Mouse (Mus musculus) gastrocnemius, adult 2 months (tissue): ENCODE data around the gene Mymx. TPM values are rescaled to one million over a fixed set of nuclear protein-coding genes. Genes with fewer than 3 reads are reported as not detected.
A peak's percentile ranks its signal among the peaks of the same experiment; 100 is the strongest.

Experiments
- DNase-seq: peaks from one replicate; pipeline ENCODE4 v3.0.0; 2022
- H3K27ac ChIP-seq: fragments of 200-600 bp; 2 replicates; pipeline ENCODE4 v1.8.1; 2022; ENCODE audit warnings: mild to moderate bottlenecking
- H3K4me3 ChIP-seq: fragments of 200-600 bp; 2 replicates; pipeline ENCODE4 v1.8.1; 2022; ENCODE audit warnings: mild to moderate bottlenecking, moderate library complexity
- CTCF ChIP-seq: fragments of 200-600 bp; IDR thresholded peaks from 2 replicates; pipeline ENCODE4 v1.8.1; 2022; ENCODE audit warnings: antibody characterized with exemption, mild to moderate bottlenecking, moderate library complexity
- intact Hi-C: fragments of 180-260 bp; cut with DNase I; formaldehyde crosslinking; loops from one replicate; pipeline ENCODE4 v1.15.1; 2025
- total RNA-seq, 2 experiments: library from RNA; stranded (reverse); gene quantifications; 2 replicates each; pipeline ENCODE4 v1.2.3; 2021

Gene Mymx
- total RNA-seq, 2 experiments from 2014 or later = 0.36 TPM; not detected in 1

DNA sequence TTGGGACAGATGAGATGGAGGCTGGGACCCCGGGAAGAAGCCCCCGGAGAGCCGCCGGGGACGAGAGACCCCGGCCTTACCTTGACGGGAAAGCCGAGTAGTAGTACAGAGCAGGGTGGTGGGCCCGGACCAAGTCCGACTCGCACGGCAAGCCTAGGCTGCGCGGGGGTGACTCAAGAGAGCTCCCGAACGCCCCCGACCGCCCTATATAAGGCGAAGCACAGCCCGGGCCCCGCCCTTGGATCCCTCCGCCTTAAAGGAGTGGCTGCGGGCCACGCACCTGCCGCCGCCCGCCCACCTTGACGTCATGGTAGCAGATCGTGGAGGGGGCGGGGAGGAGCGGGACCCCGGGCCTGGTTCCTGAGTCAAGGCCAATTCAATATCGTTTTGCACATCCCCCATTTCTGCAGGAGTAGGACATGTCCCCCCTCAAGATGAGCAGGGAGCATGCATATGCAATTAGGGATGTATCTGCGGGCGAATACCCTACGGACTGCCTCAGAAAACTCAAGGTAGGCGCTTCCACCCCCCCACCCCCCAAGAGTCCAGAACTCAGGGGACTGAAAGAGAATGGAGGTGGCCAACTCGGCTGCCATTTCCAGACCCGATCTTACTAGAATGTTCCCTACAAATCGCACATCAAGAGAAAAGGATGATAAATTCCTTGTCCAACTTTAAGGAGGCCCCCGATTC lies 28.7 kb downstream of the Mymx start, which contains the start of gene Hsp90ab1:
TSS of gene Hsp90ab1 (minus strand) at position 185 of the 693 bp plus-strand sequence.
- peak within 1 kb of the TSS; percentile 96 for H3K27ac ChIP-seq
- peak; percentile 99 for DNase-seq
- peak within 1 kb of the TSS; percentile 81 for H3K4me3 ChIP-seq
- intact Hi-C loops = no loop called here
- no peak for TF ChIP-seq CTCF

DNA sequence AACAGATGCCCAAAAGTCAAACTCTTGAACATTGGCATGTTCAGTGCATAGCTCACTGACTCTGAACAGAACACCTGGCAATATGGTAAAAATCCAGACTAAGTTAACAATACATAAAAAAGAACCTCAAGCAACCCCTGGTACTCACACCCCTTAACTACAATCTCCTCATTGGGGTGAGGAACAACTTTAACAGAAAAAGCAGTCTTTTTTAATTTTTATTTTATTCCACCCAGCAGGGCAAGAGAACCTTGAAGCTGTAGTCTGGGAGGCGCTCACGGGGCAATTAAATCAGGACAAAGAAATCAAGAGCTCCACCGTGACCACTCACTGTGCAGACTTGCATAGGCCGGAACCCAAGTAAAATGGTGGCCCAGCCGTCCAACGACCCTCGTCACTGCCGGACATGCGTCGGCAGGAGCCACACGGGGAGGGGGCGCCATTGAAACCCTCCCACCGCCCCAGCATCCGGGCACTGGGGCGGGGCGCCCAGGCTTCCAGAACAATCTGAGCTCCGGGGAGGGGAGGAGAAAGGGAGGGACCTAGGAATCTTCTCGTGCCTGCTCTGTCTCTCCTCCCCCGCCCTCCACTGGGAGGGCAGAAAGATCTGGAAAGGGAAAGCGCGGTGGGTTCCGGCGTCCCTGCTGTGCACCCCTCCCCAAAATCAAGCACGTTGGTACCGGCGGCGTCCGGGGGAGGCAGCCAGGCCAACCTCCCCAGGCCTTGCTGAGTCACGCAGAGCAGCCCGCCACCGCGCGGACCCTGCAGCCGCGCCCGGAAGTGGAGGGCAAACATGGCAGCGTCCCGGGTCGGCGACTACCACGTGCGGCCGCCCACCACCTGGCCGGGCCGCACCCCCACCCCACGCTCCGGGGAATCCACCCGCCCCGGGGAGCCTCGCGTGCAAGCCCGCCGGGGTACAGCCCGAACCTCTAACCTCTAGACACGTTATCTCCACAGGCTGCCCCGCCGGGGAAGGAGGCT lies 29.5 kb downstream of the Mymx start:
- H3K27ac ChIP-seq = peak overlapping the region; percentile 96
- intact Hi-C loops = no loop called here
- TF ChIP-seq CTCF = peak; percentile 28
- H3K4me3 ChIP-seq = peak overlapping the region; percentile 81
- peak; percentile 84 for DNase-seq

- no peak for TF ChIP-seq CTCF
- H3K27ac ChIP-seq = no peak overlapping the region
- intact Hi-C loops = no loop called here
- DNase-seq = no peak
- no peak overlapping the region; the same call in 1 of the 2 replicates for H3K4me3 ChIP-seq
Measured at GRCm38 (mm10) chr17:45569999-45570398, 31.9 kb downstream of the Mymx start.

DNA sequence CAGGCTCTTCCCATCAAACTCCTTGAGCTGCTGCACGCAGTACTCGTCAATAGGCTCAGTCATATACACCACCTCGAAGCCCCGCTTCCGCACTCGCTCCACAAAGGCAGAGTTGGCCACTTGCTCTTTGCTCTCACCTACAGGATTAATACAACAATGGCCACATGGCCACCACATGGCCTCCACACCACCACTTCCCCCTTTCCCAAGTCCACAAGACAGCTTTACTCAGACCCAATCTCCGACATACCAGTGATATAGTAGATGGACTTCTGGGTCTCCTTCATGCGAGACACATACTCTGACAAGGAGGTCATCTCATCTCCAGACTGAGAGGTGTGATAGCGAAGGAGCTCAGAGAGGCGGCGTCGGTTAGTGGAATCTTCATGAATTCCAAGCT lies 32.9 kb downstream of the Mymx start:
- no peak overlapping the region for H3K4me3 ChIP-seq
- no peak for DNase-seq
- H3K27ac ChIP-seq = no peak overlapping the region
- intact Hi-C loops = no loop called here
- no peak for TF ChIP-seq CTCF

- intact Hi-C loops = no loop called here
- H3K4me3 ChIP-seq = no peak overlapping the region
- no peak for TF ChIP-seq CTCF
- no peak overlapping the region for H3K27ac ChIP-seq
- no peak for DNase-seq
Measured at GRCm38 (mm10) chr17:45567162-45567601, 34.7 kb downstream of the Mymx start.

DNA sequence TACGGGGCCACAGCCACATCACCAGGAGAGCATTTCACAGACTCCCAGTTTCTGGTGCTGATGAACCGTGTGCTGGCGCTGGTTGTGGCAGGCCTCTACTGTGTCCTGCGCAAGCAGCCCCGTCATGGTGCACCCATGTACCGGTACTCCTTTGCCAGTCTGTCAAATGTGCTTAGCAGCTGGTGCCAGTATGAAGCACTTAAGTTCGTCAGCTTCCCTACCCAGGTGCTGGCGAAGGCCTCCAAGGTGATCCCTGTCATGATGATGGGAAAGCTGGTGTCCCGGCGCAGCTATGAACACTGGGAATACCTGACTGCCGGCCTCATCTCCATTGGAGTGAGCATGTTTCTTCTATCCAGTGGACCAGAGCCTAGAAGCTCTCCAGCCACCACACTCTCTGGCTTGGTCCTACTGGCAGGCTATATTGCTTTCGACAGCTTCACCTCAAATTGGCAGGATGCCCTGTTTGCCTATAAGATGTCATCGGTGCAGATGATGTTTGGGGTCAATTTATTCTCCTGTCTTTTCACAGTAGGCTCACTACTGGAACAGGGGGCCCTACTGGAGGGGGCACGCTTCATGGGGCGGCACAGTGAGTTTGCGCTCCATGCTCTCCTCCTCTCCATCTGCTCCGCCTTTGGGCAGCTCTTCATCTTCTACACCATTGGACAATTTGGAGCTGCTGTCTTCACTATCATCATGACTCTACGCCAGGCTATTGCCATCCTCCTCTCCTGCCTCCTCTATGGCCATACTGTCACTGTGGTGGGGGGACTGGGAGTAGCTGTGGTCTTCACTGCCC lies 35.3 kb downstream of the Mymx start:
- DNase-seq = no peak
- TF ChIP-seq CTCF = no peak
- Histone ChIP-seq H3K4me3 (no peak overlapping the region), H3K27ac (no peak overlapping the region)
- intact Hi-C loops = no loop called here

- Histone ChIP-seq H3K27ac (no peak overlapping the region), H3K4me3 (no peak overlapping the region)
- intact Hi-C loops = no loop called here
- no peak for DNase-seq
- TF ChIP-seq CTCF = no peak
Measured at GRCm38 (mm10) chr17:45566031-45566359, 35.9 kb downstream of the Mymx start.

DNA sequence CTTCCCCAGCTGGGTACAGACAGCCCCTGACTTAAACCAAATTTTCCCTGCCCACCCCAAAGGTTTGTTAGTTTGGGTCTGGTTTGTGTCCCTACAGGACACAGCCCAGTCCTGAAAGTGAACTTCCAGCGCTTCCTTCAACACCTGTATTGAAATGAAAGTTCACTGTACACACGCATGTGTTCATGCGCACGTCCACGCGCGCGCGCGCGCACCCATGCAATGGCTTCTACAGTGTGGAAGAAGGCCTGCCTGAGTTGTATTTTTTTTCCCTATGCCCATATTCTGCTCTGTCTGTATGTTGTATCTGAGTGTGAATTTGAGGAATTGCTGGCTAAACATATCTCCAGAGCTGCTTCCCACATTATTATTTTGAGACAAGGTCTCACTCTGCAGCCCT lies 36.8 kb downstream of the Mymx start:
- intact Hi-C loops = no loop called here
- no peak for DNase-seq
- no peak overlapping the region; the same call in 1 of the 2 replicates for H3K27ac ChIP-seq
- TF ChIP-seq CTCF = no peak
- peak overlapping the region; percentile 99 for H3K4me3 ChIP-seq

DNA sequence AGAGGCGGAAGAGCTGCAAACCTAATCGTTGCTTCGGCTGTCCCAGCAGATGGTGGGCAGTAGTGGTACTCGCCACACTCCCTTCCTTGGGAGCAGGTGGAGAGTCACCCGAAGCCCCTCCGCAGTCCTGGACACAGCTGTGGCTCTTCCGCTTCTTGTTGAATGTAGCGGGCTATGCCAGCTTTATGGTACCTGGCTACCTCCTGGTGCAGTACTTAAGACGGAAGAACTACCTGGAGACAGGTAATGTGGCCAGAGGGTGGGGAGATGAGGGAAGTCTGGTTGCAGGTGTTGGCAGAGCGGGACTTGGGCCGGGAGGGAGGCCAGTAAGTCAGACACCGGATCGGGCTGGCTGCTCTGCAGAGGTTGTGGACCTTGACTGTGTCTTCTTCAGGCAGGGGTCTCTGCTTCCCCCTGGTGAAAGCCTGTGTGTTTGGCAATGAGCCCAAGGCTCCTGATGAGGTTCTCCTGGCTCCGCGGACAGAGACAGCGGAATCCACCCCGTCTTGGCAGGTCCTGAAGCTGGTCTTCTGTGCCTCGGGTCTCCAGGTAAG lies 37.3 kb downstream of the Mymx start:
- H3K27ac ChIP-seq = peak overlapping the region; percentile 94
- intact Hi-C loops = no loop called here
- peak overlapping the region; percentile 99 for H3K4me3 ChIP-seq
- TF ChIP-seq CTCF = no peak
- DNase-seq = peak; percentile 55

- DNase-seq = peak; percentile 97
- Histone ChIP-seq H3K27ac (peak within 1 kb of the TSS; percentile 94), H3K4me3 (peak within 1 kb of the TSS; percentile 99)
- TF ChIP-seq CTCF = peak; percentile 94
- intact Hi-C loops = no loop called here
Measured at GRCm38 (mm10) chr17:45563655-45564530, 38.0 kb downstream of the Mymx start, which contains the start of gene Slc35b2. Gene Slc35b2, plus strand, starts transcription at chr17:45563874.

- DNase-seq = no peak
- H3K27ac ChIP-seq = peak overlapping the region; percentile 94
- intact Hi-C loops = no loop called here
- peak overlapping the region; percentile 99 for H3K4me3 ChIP-seq
- TF ChIP-seq CTCF = no peak
Measured at GRCm38 (mm10) chr17:45563216-45563615, 38.7 kb downstream of the Mymx start.
